Mouse (Mus musculus) adrenal gland, postnatal 14 days (tissue): ENCODE results near the gene Pecr. TPM values are rescaled to one million over a fixed set of nuclear protein-coding genes. Genes with fewer than 3 reads are reported as not detected.
A peak's percentile ranks its signal among the peaks of the same experiment; 100 is the strongest.
"Not testable (repeated sequence)": the region's sequence is repeated elsewhere in the genome, so short reads cannot be mapped to it uniquely, and the experiment has no call there.

Experiments
- DNase-seq: peaks from one replicate; pipeline ENCODE4 v3.0.0; 2021; ENCODE audit warnings: mixed read lengths
- total RNA-seq: library from RNA; stranded (reverse); gene quantifications from 2 replicates; pipeline ENCODE4 v1.2.3, GENCODE M21; 2021

Pecr gene
- total RNA-seq, 1 experiment from 2014 or later: 56.7 TPM

DNA sequence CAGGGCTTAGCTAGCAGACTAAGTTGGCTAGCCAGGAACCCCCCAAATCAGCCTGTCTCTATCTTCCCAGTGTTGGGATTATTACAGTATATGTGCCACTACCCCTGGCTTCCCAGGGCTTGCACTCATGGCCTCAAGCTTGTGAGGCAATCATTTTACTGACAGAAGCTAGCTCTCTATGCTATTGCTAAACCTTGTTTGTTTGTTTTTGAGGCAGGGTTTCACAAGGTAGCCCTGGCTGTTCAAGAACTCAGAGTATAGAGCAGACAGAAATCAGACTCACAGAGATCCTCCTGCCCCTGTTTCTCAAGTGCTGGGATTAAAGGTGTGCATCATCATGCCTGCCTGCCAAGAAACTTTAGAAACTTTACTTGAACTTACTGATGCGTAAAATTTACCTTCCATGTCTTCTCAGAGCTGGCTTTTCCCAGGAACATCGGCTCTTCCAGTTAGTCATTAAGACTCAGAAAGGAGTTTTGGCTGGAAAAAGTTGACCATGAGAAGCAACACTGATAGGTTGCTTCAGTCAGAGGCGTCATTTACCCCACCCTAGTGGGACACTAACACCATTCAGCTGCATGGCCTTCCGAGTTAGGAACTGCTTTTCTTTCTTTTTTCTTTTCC is 4.5 kb upstream of the Pecr start:
- no peak for DNase-seq

DNA sequence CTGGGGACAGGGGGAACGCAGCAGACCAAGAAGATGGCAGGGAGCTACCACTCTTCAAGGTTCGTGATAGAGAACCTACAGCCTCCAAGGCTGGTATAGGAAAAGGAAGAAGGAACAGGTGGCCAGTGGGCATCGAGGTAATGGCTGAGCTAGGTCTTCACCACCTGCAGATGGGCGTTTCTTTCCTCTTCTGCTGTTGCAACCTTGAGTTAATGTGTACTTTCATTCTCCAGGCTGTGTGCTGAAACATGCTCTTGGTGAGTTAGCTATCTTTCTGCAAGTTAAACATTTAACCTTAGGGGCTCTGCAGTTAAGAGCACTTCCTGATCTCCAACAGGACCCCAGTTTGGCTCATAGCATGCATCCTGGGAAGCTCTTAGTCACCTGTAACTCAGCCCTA is 3.8 kb upstream of the Pecr start:
- no peak for DNase-seq

DNA sequence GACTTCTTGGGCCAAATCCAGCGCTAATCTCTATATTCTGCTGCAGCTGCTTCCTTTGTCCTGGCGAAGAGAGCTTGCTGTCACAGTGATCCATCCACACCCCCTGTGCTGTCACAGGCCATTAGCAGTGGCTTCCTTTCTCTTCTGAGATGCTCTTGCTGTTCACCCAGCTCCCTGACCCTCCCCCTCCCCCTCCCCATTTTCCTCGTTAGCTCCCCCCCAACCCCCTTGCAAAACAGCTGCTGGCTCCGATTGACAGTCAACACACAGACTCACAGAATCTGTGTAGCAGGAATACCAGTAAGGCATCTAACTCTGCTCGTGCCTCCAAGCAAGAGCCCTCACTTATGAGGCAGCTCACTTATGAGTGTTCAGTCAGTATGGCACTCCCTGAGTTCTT is 2.8 kb upstream of the Pecr start:
- DNase-seq: no peak

DNA sequence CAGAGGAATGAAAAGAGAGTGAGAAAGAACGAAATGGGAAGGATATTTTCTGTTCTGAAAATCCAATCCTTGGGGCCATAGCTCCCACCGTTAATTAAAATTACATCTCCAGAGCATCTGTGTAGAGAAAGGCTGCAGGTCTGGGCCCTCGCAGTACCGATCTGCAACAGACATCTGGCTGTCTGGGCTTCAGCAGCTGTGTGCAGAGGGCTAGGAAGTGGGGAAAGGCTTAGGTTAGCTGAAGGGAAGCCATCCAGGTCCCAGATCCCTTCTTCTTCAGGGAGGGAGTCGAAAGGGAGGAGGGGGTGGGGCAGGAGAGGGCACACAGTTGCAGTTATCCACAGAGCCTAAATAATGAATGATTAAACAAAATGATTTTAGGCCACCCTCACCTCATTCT is 425 bp upstream of the Pecr start:
- no peak for DNase-seq

DNA sequence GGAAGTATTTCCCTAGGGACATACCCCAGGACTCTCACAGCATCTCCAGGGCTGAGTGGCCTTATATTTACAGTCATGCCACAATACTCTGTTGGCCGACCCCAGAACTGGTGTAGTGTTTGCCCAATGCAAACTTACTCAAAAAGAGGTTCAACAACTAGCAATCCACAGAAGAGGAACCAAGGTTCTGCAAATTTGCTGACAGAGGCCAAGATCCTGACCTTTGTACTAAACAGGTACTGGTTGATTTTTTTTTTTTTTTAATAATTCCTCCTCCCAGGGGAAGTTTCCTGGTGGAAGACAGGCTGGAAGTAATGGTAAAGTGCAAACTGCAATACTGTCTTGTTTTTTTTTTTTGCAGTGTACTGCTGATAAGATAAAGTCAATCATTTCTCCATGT is 1.5 kb downstream of the Pecr start:
- DNase-seq: no peak

DNA sequence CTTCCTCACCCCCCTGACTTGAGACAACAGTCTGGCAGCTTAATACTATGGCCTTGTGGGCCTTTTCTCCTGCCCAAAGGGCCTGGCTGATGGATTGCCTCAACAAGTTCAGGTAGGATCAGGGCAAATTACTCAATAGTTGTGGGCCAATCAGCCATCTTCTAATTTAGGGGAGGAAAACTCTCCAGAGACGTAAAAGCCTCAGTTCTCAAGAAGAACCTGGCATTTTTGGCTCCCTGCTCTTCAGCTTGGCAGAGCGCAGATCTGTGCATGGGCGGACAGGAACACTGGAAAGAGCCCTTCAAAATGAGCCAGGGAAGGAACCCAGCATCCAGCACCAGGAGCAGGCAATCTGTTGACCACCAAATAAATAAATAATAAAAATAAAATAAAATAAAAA is 6.0 kb downstream of the Pecr start:
- DNase-seq: peak; percentile 54

DNA sequence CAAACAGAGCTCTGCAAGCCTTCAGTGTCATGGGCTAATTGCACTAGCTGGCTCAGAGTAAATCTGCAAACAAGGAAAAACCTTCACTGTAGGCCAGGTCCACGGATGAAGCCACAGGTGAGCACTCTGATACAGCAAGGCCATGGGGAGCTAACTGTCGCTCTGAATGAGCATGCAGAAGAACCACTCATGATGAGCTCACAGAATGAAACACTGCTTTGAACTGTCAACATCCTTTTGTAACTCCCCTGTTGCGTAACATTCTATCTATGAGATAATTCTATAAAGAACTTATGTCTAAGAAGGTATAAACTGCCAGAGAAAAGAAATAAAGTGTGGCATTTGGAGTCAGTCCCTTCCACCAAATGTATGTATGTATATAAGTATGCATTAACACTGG is 21.0 kb downstream of the Pecr start:
- no peak for DNase-seq

DNA sequence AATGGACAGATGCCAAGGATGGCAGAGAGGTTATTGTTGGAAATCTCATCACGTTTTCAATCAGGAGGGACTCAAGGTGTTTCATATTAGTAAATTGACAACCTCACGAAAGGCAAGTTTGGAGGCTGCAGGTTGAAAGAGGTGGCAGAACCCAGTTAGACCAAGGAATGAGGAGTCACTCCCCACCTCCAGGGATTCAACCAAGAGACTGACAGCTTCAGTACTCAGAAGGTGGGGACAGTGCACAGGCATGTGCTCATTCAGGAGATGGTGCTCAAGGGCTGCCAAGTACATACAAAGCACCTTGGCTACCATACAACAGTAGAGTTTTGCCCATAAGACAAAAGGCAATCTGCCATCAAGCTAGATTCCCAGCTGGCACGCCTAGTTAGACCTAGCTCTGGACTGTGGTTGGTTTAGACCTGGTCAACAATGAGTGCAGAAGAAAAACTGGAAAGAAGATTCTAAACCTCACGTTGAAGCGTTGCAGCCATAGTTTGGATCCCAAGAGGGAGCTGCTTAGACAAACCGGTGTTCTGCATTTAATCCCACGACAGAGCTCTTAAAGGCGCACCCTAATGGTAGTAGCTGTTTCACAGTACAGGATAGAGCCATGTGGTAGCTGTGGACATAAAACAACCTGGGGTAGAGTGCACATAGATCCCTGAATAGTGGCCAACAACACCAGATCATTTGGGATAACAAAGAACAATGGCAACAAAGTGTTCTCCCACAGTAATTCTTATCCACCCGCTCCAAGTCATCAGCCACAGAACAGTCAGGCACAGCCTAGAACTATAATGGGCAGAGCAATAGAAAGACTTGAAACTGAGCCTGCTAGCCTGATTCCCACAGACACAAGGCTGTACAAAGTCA is 27.5 kb downstream of the Pecr start:
- no peak for DNase-seq

DNA sequence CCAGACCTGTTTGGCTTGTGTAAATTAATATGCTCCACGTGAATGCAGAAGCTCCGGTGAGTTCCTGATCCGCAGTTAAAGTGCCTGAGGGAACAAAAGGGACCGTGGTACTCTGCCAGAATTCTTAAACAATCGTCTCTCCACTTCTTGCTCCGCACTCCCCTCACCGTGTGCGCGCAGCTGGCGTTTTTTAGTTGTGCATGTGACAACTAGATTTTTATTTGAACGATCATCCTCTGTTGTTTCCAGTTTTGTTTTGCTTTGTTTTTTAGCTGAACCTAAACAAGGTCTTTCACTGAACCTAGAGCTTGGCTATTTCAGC is 28.3 kb downstream of the Pecr start:
- no peak for DNase-seq

DNA sequence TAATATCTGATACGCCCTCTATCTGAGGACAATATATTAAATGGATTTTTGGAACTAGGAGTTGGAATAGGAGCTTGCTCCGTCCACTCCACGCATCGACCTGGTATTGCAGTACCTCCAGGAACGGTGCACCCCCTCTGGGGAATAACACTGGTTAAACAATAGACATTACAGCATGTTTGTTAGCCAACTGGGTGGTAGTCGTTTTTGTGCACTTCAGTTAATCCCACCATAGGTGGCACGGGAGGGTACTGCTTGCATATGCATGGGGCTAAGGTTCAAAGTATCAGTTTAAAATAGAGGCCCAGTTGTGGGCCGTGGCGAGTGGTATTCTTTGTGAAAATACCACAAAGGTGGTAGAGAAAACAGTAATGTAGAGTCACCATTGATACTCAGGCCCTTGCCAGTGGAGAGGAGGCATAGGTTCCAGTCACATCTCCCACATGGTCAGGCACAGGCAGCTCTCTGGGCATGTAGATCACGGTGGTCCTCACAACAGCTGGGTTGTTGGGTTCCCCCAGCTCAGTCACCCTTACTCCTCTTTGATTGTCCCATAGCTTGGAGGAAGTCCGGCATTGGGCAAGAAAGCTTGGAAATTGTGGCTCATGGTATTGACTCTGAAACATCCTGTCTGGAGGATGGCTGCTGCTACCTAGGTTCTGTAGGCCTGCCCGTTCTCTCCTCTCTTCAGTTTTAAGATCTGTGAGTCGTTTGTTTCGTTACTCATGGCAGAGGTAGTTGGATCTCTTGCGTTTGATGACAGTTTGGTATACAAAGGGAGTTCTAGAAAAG is 28.9 kb downstream of the Pecr start:
- DNase-seq: peak; percentile 69

DNA sequence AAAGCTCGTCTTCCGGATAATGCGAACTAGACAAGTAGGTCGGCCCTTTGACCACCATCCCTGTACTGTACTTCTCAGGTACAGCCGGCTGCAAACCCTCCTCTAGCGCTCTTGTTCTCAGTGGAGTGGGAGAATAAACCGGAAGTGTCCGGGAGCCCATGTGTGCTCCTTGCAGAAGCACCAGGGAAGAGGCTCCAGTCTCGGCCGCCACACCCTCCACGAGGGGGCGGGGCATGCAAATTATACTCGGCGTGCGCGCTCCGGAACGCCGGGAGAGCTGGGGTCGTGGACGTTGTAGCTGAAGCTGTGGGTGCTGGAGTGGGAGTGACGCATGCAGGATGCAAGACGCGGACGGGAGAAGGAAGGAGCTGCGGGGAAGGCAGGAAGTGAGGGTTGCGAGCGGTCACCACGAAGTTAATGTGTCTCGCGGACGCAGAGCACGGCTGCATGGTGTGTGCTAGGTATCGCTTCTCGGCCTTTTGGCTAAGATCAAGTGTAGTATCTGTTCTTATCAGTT is 29.5 kb downstream of the Pecr start:
- peak; percentile 96 for DNase-seq

DNA sequence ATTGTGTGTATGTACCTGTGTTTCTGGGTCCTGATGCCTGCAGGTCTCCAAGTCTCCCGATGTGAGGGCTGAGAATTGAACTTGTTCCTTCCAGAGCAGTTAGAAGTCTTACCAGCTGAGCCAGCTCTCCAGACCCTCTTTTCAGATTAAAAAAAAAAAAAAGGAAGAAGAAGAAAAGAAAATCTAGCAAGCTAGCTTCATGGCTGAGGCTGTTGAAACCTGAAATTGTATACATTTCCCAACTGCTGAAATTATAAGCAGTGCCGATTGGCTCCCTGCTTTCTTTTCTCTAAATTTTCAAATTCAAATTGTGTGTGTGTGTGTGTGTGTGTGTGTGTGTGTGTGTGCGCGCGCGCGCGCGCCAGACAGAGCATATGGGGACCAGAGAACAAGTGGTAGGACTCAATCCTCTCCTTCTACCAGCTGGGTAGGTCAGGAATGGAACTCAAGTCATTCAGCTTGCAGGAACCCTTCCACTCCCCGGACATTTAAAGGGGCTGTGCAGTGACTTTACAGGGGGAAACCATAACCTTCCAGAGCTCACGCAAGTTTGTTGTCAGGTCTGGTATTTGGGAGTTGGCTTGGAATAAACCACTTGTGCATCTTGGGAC is 30.1 kb downstream of the Pecr start:
- DNase-seq: peak; percentile 18

DNA sequence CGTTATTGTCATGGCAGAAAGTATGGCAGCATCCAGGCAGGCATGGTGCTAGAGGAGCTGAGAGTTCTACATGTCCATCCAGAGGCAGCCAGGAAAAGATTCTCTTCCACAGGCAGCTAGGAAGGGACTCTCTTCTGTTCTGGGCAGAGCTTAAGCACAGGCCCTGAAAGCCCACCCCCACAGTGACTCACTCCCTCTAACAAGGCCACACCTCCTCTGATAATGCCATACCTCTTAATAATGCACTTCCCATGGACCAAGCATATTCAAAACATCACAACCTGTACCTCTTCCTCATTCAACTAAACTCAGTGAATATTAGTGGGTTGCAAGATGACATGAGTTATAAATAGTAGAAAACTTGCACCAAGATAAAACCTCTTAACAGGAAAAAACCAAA is 32.3 kb downstream of the Pecr start:
- no peak for DNase-seq

DNA sequence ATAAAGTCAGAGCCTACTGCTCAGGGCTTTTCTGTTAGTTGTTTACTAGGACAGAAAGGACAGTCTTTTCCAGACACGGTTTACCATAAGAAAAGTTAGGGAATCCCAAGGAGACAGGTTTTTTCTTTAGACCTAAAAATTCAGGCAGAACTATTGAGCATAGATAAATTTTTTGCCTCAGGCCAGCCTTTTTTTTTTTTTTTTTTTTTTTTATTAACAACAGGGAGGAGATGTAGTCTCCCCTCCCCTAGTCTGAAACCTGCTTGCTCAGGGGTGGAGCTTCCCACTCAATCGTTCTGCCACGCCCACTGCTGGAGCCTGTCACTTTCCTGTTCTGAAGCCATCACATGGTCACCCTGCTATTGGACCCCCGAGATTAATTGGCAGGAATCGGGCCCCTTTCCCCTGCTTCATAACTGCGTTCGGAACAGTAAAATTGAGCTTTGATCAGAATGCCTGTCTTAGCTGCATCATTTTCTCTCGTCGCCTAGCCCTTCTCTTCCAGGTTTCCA is 35.8 kb downstream of the Pecr start:
- not testable (repeated sequence) for DNase-seq

DNA sequence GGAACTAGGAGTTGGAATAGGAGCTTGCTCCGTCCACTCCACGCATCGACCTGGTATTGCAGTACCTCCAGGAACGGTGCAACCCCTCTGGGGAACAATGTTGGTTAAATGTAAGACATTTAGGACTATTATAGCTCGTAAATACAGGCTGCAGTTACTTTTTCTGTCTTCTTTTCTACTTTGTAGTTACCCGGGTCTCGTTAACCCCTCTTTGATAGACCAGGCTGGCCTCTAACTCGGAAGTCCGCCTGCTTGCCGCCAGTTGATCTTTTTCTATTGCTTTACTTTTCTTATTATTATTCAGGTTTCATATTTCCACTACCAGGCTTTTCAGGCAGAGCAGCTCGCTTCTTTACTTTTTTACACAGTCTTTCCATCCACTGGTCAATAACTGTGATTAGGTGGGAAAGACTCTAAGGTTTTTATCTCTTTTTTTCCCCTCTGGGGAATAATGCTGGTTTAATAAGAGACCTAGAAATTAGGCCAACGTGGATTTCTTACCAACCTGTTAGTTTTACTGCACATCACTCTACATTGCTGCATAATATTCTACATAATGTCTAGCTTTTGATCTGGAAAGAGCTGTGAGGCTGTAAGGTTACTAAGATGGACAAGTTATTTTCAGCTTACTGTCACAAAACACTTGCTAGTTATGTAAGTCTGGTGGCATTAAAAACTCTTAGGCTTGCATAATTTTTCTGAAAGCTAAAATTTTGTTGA is 39.6 kb downstream of the Pecr start:
- peak; percentile 46 for DNase-seq

DNA sequence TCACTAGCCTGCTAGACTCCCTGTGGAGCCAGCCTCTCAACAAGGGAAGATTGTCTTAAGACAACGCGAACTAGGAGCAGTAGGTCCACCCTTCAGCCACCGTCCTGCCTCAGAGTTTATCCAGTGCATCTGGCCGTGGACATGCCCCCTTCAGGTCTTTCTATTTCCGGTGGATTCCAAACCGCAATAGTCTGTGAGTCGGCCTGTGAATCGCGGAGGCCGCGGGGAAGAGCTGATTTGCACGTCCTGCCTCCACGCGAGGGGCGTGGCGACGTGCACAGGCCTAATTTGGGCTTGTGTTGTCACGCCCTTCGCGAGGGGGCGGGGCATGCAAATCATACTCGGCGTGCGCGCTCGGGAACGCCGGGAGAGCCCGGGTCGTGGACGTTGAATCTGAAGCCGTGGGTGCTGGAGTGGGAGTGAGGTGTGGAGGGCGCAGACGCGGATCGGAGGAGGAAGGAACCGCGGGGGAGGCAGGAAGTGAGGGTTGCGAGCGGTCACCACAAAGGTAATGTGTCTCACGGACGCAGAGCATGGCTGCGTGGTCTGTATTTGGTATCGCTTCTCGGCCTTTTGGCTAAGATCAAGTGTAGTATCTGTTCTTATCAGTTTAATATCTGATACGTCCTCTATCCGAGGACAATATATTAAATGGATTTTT is 40.3 kb downstream of the Pecr start:
- DNase-seq: peak; percentile 98

DNA sequence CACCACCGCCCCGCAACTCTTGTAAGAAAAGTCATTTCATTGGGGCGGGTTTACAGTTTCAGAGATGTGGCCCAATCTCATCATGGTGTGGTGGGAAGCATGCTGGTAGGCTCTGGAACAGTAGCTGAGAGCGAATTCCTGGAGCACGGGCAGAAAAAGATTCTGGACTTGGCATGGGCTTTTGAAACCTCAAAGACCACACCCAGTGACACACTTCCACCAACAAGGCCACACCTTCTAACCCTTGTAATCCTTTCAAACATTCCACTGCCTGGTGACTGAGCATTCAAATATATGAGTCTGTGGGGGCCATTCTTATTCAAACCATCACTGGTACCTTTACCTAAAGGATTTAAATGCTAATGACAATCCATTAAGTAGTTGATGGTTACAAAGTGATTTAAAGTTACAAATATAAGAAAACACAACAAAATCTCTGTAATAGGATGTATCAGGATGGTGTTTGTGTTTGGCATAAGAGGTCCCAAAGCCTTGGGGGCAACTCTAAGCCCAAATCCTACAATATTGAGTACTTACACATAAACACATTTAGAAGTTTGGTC is 41.5 kb downstream of the Pecr start:
- no peak for DNase-seq

DNA sequence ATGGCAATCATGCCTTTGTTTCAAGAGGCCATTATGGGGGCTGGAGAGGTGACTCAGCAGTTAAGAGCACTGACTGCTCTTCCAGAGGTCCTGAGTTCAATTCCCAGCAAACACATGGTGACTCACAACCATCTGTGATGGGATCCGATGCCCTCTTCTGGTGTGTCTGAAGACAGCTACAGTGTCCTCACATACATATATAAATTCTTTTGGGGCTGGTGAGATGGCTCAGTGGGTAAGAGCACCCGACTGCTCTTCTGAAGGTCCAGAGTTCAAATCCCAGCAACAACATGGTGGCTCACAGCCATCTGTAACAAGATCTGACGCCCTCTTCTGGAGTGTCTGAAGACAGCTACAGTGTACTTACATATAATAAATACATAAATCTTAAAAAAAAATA is 45.0 kb downstream of the Pecr start:
- DNase-seq: not testable (repeated sequence)

DNA sequence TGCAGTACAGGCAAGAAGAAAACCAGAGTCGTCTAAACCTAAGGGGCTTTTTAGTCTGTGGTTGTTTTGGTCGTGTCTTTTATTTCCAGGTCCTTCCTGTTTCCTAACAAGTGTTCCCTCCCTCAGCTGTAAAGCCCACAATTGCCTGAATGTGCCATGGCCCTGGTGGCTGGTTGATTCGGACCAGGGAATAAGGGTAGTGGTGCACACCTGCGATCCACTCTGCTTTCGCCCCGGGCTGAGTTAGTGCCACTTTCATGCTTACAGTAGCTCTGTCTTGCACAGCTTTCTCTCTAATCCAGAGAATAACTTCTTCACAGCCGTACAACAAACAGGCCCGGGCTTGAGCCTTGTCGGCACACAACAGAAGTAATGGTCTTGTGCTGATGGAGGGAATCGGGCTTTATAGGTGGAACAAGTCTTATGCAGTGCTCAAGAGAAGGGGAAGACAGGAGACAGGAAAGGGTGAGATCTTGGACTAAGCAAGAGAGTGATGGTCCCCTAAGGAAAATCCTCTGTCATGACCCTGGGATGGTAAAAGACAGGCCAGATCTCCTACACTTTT is 46.0 kb downstream of the Pecr start:
- DNase-seq: no peak

DNA sequence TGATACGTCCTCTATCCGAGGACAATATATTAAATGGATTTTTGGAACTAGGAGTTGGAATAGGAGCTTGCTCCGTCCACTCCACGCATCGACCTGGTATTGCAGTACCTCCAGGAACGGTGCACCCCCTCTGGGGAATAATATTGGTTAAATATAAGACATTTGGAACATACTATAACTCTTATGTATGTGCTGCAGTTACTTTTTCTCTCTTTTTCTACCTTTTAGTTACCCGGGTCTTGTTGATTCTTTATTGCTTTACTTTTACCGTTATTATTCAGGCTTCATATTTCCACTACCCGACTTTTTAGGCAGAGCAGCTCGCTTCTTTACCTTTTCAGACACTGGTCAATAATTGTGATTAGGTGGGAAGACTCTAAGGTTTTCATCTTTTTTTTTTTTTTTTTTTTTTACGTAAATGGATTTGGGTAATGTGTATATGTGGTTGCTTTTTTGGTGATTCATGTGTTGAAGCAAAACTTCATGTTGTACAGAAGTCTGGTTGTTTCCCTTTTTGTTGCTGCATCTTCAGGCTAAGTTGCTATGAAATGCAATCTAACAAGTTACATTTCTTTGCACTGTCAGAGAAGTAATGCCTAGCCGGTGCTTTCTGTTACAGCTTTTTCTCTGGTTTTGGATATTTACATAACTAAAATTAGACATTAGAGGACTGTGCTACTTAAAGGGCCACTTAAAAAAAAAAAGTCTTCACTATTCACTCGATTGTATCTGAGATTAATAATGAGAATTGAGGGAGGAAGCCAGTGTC is 46.9 kb downstream of the Pecr start:
- DNase-seq: peak; percentile 61
